Mouse (Mus musculus): ENCODE measurements at regions not wholly inside any gene's neighbourhood (a gene's known extent, or its start where the extent isn't known, plus 50 kb on each side); places are given as distances from the start of the nearest gene placed in this dataset.

DNA sequence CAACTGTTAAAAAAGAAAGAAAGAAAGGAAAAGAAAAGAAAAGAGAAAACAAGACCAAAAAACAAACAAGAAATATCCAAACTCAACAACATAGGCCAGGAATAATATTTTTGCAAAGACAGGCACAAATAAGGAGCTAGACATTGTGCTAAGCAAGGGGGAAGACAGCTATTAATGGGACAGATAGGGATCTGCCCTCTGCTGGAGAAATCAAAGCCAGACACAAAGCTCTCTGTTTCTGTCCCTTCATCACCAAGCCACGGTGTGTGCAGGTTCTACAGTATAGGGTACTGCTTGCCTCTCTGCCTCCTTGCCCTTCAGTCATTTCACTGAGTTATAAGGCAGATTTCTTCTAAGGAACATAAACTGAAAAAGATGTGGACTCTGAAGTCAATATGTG is 57.8 kb upstream of the Chchd3 start:
- no peaks in the 10 kb centered on the region for H3K4me1 ChIP-seq (ENCODE audit: control insufficient read depth, low read depth, low read length)
- H3K9ac ChIP-seq (ENCODE audit: low read depth, low read length) = no peak overlapping the region
- 40% methylated on average over 1 of the region's 1 CpGs for WGBS (ENCODE audit: insufficient replicate concordance)

DNA sequence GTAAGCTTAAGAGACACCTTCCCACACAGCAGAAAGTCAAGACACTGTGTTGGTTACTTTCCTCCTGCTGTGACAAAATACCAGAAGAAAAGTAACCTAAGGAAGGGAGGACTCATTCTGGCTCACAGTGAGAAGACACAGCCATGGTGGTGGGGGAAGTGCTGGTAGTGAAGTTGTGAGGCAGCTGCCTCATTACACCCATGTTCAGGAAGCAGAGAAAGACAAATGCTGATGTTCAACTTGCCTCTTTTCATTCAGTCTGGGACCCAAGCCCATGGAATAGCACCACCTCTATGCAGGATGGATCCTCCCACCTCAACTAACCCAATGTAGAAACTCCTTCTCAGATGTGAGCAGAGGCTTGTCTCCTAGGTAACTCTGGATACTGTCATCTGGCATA is 60.5 kb upstream of the Chchd3 start:
- H3K36me3 ChIP-seq (ENCODE audit: control insufficient read depth, insufficient read depth) = no peaks in the 10 kb centered on the region
- H3K4me2 ChIP-seq (ENCODE audit: low read depth, low read length) = no peak overlapping the region
- no peaks in the 10 kb centered on the region for H3K27me3 ChIP-seq (ENCODE audit: control insufficient read depth, insufficient read depth, low read depth, low read length)
- H3K27ac ChIP-seq (ENCODE audit: low read length) = no peak overlapping the region
- H3K9ac ChIP-seq (ENCODE audit: low read depth, low read length) = no peak overlapping the region
- H3K9me3 ChIP-seq (replicated peaks; ENCODE audit: control insufficient read depth, low read length) = no peaks in the 10 kb centered on the region
- no peak for ATAC-seq (ENCODE audit: low read depth)
- no peaks in the 10 kb centered on the region for H3K4me1 ChIP-seq (ENCODE audit: control insufficient read depth, low read depth, low read length)
- no peak overlapping the region for H3K4me3 ChIP-seq (ENCODE audit: low read depth, low read length)

More for the DNA sequence above, 57.8 kb upstream of the Chchd3 start:
- Histone ChIP-seq H3K4me2 (ENCODE audit: low read depth, low read length) (no peak overlapping the region), H3K4me3 (ENCODE audit: low read depth, low read length) (no peak overlapping the region), H3K9me3 (replicated peaks; ENCODE audit: control insufficient read depth, low read length) (no peaks in the 10 kb centered on the region), H3K36me3 (ENCODE audit: control insufficient read depth, insufficient read depth) (no peaks in the 10 kb centered on the region), H3K27me3 (ENCODE audit: control insufficient read depth, insufficient read depth, low read depth, low read length) (no peaks in the 10 kb centered on the region), H3K27ac (ENCODE audit: low read length) (no peak overlapping the region)
- ATAC-seq (ENCODE audit: low read depth) = no peak

- WGBS (ENCODE audit: insufficient replicate concordance) = 9% methylated on average over 8 of the region's 8 CpGs
- Histone ChIP-seq H3K9ac (ENCODE audit: low read depth, low read length) (no peak overlapping the region), H3K4me1 (ENCODE audit: control insufficient read depth, low read depth, low read length) (no peaks in the 10 kb centered on the region), H3K36me3 (ENCODE audit: control insufficient read depth, insufficient read depth) (no peaks in the 10 kb centered on the region), H3K27me3 (ENCODE audit: control insufficient read depth, insufficient read depth, low read depth, low read length) (no peaks in the 10 kb centered on the region), H3K9me3 (replicated peaks; ENCODE audit: control insufficient read depth, low read length) (no peaks in the 10 kb centered on the region), H3K27ac (ENCODE audit: low read length) (no peak overlapping the region), H3K4me3 (ENCODE audit: low read depth, low read length) (no peak overlapping the region), H3K4me2 (ENCODE audit: low read depth, low read length) (no peak overlapping the region)
- ATAC-seq (ENCODE audit: low read depth) = no peak
Observed at GRCm38 (mm10) chr6:33126574-33126973, 66.5 kb upstream of the Chchd3 start.

DNA sequence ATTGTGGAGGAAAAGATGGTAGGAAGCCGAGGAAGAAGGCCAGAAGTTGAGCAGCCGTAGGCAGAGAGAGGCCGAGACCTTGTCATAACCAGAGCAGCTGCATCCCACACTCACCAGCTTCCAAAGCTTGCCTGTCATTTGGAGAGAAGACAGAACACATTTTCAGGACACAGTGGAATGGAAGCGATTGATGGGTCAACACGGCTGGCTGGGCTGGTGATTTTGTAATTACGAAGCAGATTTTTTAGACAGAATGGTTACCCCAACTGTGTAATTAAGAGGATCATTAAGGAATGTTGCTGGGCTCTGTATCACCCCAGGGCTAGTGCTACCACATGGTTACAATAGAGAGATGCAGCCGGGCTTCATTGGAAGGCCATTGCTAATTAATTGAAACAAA is 76.8 kb upstream of the Chchd3 start:
- H3K9me3 ChIP-seq (replicated peaks; ENCODE audit: control insufficient read depth, low read length) = no peaks in the 10 kb centered on the region
- no peaks in the 10 kb centered on the region for H3K36me3 ChIP-seq (ENCODE audit: control insufficient read depth, insufficient read depth)
- no peak overlapping the region for H3K4me2 ChIP-seq (ENCODE audit: low read depth, low read length)
- 57% methylated on average over 7 of the region's 7 CpGs for WGBS (ENCODE audit: insufficient replicate concordance)
- ATAC-seq (ENCODE audit: low read depth) = no peak
- H3K27me3 ChIP-seq (ENCODE audit: control insufficient read depth, insufficient read depth, low read depth, low read length) = no peaks in the 10 kb centered on the region
- no peak overlapping the region for H3K27ac ChIP-seq (ENCODE audit: low read length)
- H3K4me3 ChIP-seq (ENCODE audit: low read depth, low read length) = no peak overlapping the region
- H3K4me1 ChIP-seq (ENCODE audit: control insufficient read depth, low read depth, low read length) = no peaks in the 10 kb centered on the region
- H3K9ac ChIP-seq (ENCODE audit: low read depth, low read length) = no peak overlapping the region

- no peak overlapping the region for H3K4me2 ChIP-seq (ENCODE audit: low read depth, low read length)
Observed at GRCm38 (mm10) chr6:33137823-33138222, 77.8 kb upstream of the Chchd3 start.

GRCm38 (mm10) chr6:33166479-33166878 is 82.4 kb upstream of the Exoc4 start:
- H3K4me2 ChIP-seq (ENCODE audit: low read depth, low read length) = no peak overlapping the region
- H3K4me1 ChIP-seq (ENCODE audit: control insufficient read depth, low read depth, low read length) = no peaks in the 10 kb centered on the region
- H3K36me3 ChIP-seq (ENCODE audit: control insufficient read depth, insufficient read depth) = no peaks in the 10 kb centered on the region
- no peaks in the 10 kb centered on the region for H3K9me3 ChIP-seq (replicated peaks; ENCODE audit: control insufficient read depth, low read length)
- no peak overlapping the region for H3K27ac ChIP-seq (ENCODE audit: low read length)
- H3K9ac ChIP-seq (ENCODE audit: low read depth, low read length) = no peak overlapping the region
- ATAC-seq (ENCODE audit: low read depth) = no peak
- whole genome bisulfite sequencing (ENCODE audit: insufficient replicate concordance) = 72% methylated on average over 11 of the region's 11 CpGs
- no peak overlapping the region for H3K4me3 ChIP-seq (ENCODE audit: low read depth, low read length)
- no peaks in the 10 kb centered on the region for H3K27me3 ChIP-seq (ENCODE audit: control insufficient read depth, insufficient read depth, low read depth, low read length)

More at GRCm38 (mm10) chr6:33137823-33138222, 77.8 kb upstream of the Chchd3 start:
- Histone ChIP-seq H3K9ac (ENCODE audit: low read depth, low read length) (no peak overlapping the region), H3K4me3 (ENCODE audit: low read depth, low read length) (no peak overlapping the region), H3K4me1 (ENCODE audit: control insufficient read depth, low read depth, low read length) (no peaks in the 10 kb centered on the region), H3K27ac (ENCODE audit: low read length) (no peak overlapping the region), H3K27me3 (ENCODE audit: control insufficient read depth, insufficient read depth, low read depth, low read length) (no peaks in the 10 kb centered on the region), H3K36me3 (ENCODE audit: control insufficient read depth, insufficient read depth) (no peaks in the 10 kb centered on the region), H3K9me3 (replicated peaks; ENCODE audit: control insufficient read depth, low read length) (no peaks in the 10 kb centered on the region)
- WGBS (ENCODE audit: insufficient replicate concordance) = 35% methylated on average over 8 of the region's 8 CpGs
- ATAC-seq (ENCODE audit: low read depth) = no peak

DNA sequence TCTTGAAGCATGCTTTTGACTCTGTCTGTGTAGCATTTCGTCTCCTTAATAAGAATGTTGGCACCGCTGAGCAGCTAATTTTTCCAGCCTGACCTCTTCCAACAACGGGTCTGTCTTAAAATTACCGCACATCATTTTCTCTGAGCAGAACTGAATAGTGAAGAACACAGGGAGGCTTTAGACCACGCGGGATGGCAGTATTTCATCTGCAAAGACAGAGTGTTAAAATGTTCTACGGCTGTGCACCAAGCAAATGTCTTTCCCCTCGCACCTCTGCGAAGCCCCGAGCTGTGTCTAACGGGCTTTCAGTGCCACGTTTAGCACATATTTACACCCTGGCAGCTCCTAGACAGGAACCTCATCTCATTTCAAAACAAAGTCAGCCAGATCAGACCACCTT is 75.3 kb upstream of the Exoc4 start:
- Histone ChIP-seq H3K4me1 (ENCODE audit: control insufficient read depth, low read depth, low read length) (no peaks in the 10 kb centered on the region), H3K4me2 (ENCODE audit: low read depth, low read length) (no peak overlapping the region), H3K9me3 (replicated peaks; ENCODE audit: control insufficient read depth, low read length) (no peaks in the 10 kb centered on the region), H3K9ac (ENCODE audit: low read depth, low read length) (no peak overlapping the region), H3K27me3 (ENCODE audit: control insufficient read depth, insufficient read depth, low read depth, low read length) (no peaks in the 10 kb centered on the region), H3K27ac (ENCODE audit: low read length) (no peak overlapping the region), H3K4me3 (ENCODE audit: low read depth, low read length) (no peak overlapping the region), H3K36me3 (ENCODE audit: control insufficient read depth, insufficient read depth) (no peaks in the 10 kb centered on the region)
- no peak for ATAC-seq (ENCODE audit: low read depth)
- 67% methylated on average over 12 of the region's 12 CpGs for WGBS (ENCODE audit: insufficient replicate concordance)

DNA sequence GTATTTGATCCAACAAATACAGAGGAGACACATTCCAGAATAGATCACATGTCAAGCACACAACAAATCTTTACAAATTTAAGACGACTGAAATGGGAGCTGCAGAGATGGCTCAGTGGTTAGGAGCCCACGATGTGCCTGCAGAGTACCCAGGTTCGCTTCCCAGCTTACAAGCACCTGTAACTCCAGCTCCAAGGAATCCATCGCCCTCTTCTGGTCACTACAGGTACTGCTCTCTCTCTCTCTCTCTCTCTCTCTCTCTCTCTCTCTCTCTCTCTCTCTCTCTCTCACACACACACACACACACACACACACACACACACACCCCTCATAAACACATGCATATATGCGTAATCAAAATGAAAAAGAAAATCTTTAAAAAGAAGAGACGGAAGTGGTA is 74.3 kb upstream of the Exoc4 start:
- H3K27me3 ChIP-seq (ENCODE audit: control insufficient read depth, insufficient read depth, low read depth, low read length) = no peaks in the 10 kb centered on the region
- no peak for ATAC-seq (ENCODE audit: low read depth)
- H3K9me3 ChIP-seq (replicated peaks; ENCODE audit: control insufficient read depth, low read length) = no peaks in the 10 kb centered on the region
- 40% methylated on average over 6 of the region's 6 CpGs for WGBS (ENCODE audit: insufficient replicate concordance)
- no peak overlapping the region for H3K27ac ChIP-seq (ENCODE audit: low read length)
- H3K4me3 ChIP-seq (ENCODE audit: low read depth, low read length) = no peak overlapping the region
- H3K9ac ChIP-seq (ENCODE audit: low read depth, low read length) = no peak overlapping the region
- no peaks in the 10 kb centered on the region for H3K36me3 ChIP-seq (ENCODE audit: control insufficient read depth, insufficient read depth)
- H3K4me2 ChIP-seq (ENCODE audit: low read depth, low read length) = no peak overlapping the region
- H3K4me1 ChIP-seq (ENCODE audit: control insufficient read depth, low read depth, low read length) = no peaks in the 10 kb centered on the region

DNA sequence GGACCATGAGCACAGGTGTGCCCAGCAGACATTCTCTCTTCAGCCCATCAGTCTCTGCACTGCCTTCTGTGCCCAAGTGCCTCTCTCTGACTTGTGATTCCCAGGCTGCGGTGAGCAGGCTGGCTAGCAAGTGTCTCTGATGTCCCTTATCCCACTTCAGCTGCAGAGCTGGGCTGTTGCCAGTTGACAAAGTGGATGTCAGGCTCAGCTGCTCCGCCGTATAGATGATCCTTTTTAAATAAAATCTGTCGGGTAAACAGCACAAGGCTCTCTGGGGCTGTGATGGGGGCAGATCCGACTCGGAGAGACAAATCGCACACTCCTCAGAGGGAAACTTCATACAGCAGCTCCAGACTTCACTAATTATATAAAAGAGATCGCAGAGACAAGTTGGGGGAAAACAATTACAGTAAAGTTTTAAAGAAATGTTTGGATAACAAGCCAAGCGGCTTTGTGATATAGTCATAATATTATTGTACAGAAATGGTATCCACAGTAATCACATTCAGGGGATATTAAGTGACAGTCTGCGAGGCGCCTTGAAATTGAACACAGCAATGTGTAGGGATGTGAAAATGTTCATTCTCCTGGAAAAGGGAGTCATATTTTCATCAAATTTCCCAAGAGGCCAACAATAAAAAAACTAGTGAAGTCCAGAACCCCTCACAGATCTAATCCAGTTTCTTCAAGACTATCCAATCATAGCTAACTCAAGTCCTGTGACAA is 59.2 kb upstream of the Exoc4 start:
- 59% methylated on average over 11 of the region's 11 CpGs for WGBS (ENCODE audit: insufficient replicate concordance)
- no peaks in the 10 kb centered on the region for H3K27me3 ChIP-seq (ENCODE audit: control insufficient read depth, insufficient read depth, low read depth, low read length)
- H3K4me3 ChIP-seq (ENCODE audit: low read depth, low read length) = no peak overlapping the region
- no peak for ATAC-seq (ENCODE audit: low read depth)
- no peak overlapping the region for H3K27ac ChIP-seq (ENCODE audit: low read length)
- H3K9me3 ChIP-seq (replicated peaks; ENCODE audit: control insufficient read depth, low read length) = no peaks in the 10 kb centered on the region
- H3K4me1 ChIP-seq (ENCODE audit: control insufficient read depth, low read depth, low read length) = no peaks in the 10 kb centered on the region
- no peak overlapping the region for H3K4me2 ChIP-seq (ENCODE audit: low read depth, low read length)
- H3K36me3 ChIP-seq (ENCODE audit: control insufficient read depth, insufficient read depth) = no peaks in the 10 kb centered on the region
- H3K9ac ChIP-seq (ENCODE audit: low read depth, low read length) = no peak overlapping the region

Data from liver, embryonic 16.5 days (tissue).